Mouse (Mus musculus): ENCODE data around the gene Plekhm2. TPM values are rescaled to one million over a fixed set of nuclear protein-coding genes. Genes with fewer than 3 reads are reported as not detected.
A peak's percentile ranks its signal among the peaks of the same experiment; 100 is the strongest.

The Plekhm2 gene
- polyA plus RNA-seq, 1 experiment from 2014 or later = 4.6 TPM

- H3K4me3 ChIP-seq (ENCODE audit: low read depth, low read length) = no peak overlapping the region
These were observed 41.7 kb downstream of the Plekhm2 start for GRCm38 (mm10) chr4:141623037-141623436.

GRCm38 (mm10) chr4:141622580-141622979, 42.1 kb downstream of the Plekhm2 start:
- no peak overlapping the region for H3K27ac ChIP-seq (ENCODE audit: low read length)
- no peak for ATAC-seq (ENCODE audit: insufficient number of reproducible peaks, insufficient read depth, low FRiP score, low read depth)
- H3K27me3 ChIP-seq (ENCODE audit: control insufficient read depth, insufficient read depth, low read length) = no peaks in the 10 kb centered on the region
- H3K9ac ChIP-seq (replicated peaks; ENCODE audit: low read depth, low read length) = no peak overlapping the region
- H3K36me3 ChIP-seq (ENCODE audit: control insufficient read depth, insufficient read depth, low read length) = peaks cover 15% of the 10 kb centered on the region
- no peaks in the 10 kb centered on the region for H3K9me3 ChIP-seq (ENCODE audit: control insufficient read depth, low read depth, low read length)
- no peak overlapping the region for H3K4me3 ChIP-seq (ENCODE audit: low read depth, low read length)
- H3K4me1 ChIP-seq (ENCODE audit: control insufficient read depth, insufficient read depth, low read length) = peaks cover 6% of the 10 kb centered on the region; the same call in 1 of the 2 replicates
- H3K4me2 ChIP-seq (replicated peaks; ENCODE audit: low read depth, low read length) = no peak overlapping the region
- 76% methylated on average over 5 of the region's 5 CpGs for WGBS

More at GRCm38 (mm10) chr4:141623037-141623436, 41.7 kb downstream of the Plekhm2 start:
- Histone ChIP-seq H3K4me2 (replicated peaks; ENCODE audit: low read depth, low read length) (no peak overlapping the region), H3K9ac (replicated peaks; ENCODE audit: low read depth, low read length) (no peak overlapping the region), H3K4me1 (ENCODE audit: control insufficient read depth, insufficient read depth, low read length) (peaks cover 2% of the 10 kb centered on the region; the same call in 1 of the 2 replicates), H3K9me3 (ENCODE audit: control insufficient read depth, low read depth, low read length) (no peaks in the 10 kb centered on the region), H3K27ac (ENCODE audit: low read length) (no peak overlapping the region), H3K27me3 (ENCODE audit: control insufficient read depth, insufficient read depth, low read length) (no peaks in the 10 kb centered on the region), H3K36me3 (ENCODE audit: control insufficient read depth, insufficient read depth, low read length) (peaks cover 20% of the 10 kb centered on the region)
- no peak for ATAC-seq (ENCODE audit: insufficient number of reproducible peaks, insufficient read depth, low FRiP score, low read depth)
- WGBS = 90% methylated on average over 11 of the region's 11 CpGs

GRCm38 (mm10) chr4:141622091-141622490, 42.6 kb downstream of the Plekhm2 start:
- peaks cover 12% of the 10 kb centered on the region for H3K36me3 ChIP-seq (ENCODE audit: control insufficient read depth, insufficient read depth, low read length)
- no peak overlapping the region for H3K27ac ChIP-seq (ENCODE audit: low read length)
- ATAC-seq (ENCODE audit: insufficient number of reproducible peaks, insufficient read depth, low FRiP score, low read depth) = no peak
- no peak overlapping the region for H3K9ac ChIP-seq (replicated peaks; ENCODE audit: low read depth, low read length)
- peaks cover 9% of the 10 kb centered on the region; the same call in 1 of the 2 replicates for H3K4me1 ChIP-seq (ENCODE audit: control insufficient read depth, insufficient read depth, low read length)
- no peaks in the 10 kb centered on the region for H3K9me3 ChIP-seq (ENCODE audit: control insufficient read depth, low read depth, low read length)
- no peak overlapping the region for H3K4me3 ChIP-seq (ENCODE audit: low read depth, low read length)
- H3K4me2 ChIP-seq (replicated peaks; ENCODE audit: low read depth, low read length) = no peak overlapping the region
- no peaks in the 10 kb centered on the region for H3K27me3 ChIP-seq (ENCODE audit: control insufficient read depth, insufficient read depth, low read length)
- 85% methylated on average over 8 of the region's 8 CpGs for WGBS

GRCm38 (mm10) chr4:141621297-141621696, 43.4 kb downstream of the Plekhm2 start:
- Histone ChIP-seq H3K36me3 (ENCODE audit: control insufficient read depth, insufficient read depth, low read length) (peaks cover 7% of the 10 kb centered on the region), H3K27ac (ENCODE audit: low read length) (no peak overlapping the region), H3K9ac (replicated peaks; ENCODE audit: low read depth, low read length) (no peak overlapping the region), H3K9me3 (ENCODE audit: control insufficient read depth, low read depth, low read length) (no peaks in the 10 kb centered on the region), H3K27me3 (ENCODE audit: control insufficient read depth, insufficient read depth, low read length) (no peaks in the 10 kb centered on the region), H3K4me3 (ENCODE audit: low read depth, low read length) (no peak overlapping the region), H3K4me2 (replicated peaks; ENCODE audit: low read depth, low read length) (no peak overlapping the region), H3K4me1 (ENCODE audit: control insufficient read depth, insufficient read depth, low read length) (peaks cover 9% of the 10 kb centered on the region; the same call in 1 of the 2 replicates)
- no peak for ATAC-seq (ENCODE audit: insufficient number of reproducible peaks, insufficient read depth, low FRiP score, low read depth)
- WGBS = 86% methylated on average over 8 of the region's 8 CpGs

- Histone ChIP-seq H3K27ac (ENCODE audit: low read length) (no peak overlapping the region), H3K9ac (replicated peaks; ENCODE audit: low read depth, low read length) (no peak overlapping the region), H3K27me3 (ENCODE audit: control insufficient read depth, insufficient read depth, low read length) (no peaks in the 10 kb centered on the region), H3K36me3 (ENCODE audit: control insufficient read depth, insufficient read depth, low read length) (no peaks in the 10 kb centered on the region), H3K9me3 (ENCODE audit: control insufficient read depth, low read depth, low read length) (no peaks in the 10 kb centered on the region), H3K4me1 (ENCODE audit: control insufficient read depth, insufficient read depth, low read length) (peaks cover 9% of the 10 kb centered on the region; the same call in 1 of the 2 replicates), H3K4me3 (ENCODE audit: low read depth, low read length) (no peak overlapping the region), H3K4me2 (replicated peaks; ENCODE audit: low read depth, low read length) (no peak overlapping the region)
- 87% methylated on average over 9 of the region's 9 CpGs for WGBS
- ATAC-seq (ENCODE audit: insufficient number of reproducible peaks, insufficient read depth, low FRiP score, low read depth) = no peak
These were observed 45.3 kb downstream of the Plekhm2 start for GRCm38 (mm10) chr4:141619299-141619883.

- H3K4me3 ChIP-seq (ENCODE audit: low read depth, low read length) = peak within 1 kb of the TSS; percentile 15; the same call in 1 of the 2 replicates
- WGBS = 27% methylated on average over 20 of the region's 20 CpGs
- H3K27ac ChIP-seq (ENCODE audit: low read length) = no peak within 1 kb of the TSS
- H3K9me3 ChIP-seq (ENCODE audit: control insufficient read depth, low read depth, low read length) = no peaks in the 10 kb centered on the region
- peaks cover 9% of the 10 kb centered on the region; the same call in 1 of the 2 replicates for H3K4me1 ChIP-seq (ENCODE audit: control insufficient read depth, insufficient read depth, low read length)
- ATAC-seq (ENCODE audit: insufficient number of reproducible peaks, insufficient read depth, low FRiP score, low read depth) = 0 out of 2 replicates have a peak, but pooled peaks have one; percentile 19
- H3K4me2 ChIP-seq (replicated peaks; ENCODE audit: low read depth, low read length) = peak within 1 kb of the TSS; percentile 55
- no peaks in the 10 kb centered on the region for H3K27me3 ChIP-seq (ENCODE audit: control insufficient read depth, insufficient read depth, low read length)
- H3K36me3 ChIP-seq (ENCODE audit: control insufficient read depth, insufficient read depth, low read length) = no peaks in the 10 kb centered on the region
- H3K9ac ChIP-seq (replicated peaks; ENCODE audit: low read depth, low read length) = no peak within 1 kb of the TSS
These were observed 46.0 kb downstream of the Plekhm2 start, which contains the start of gene Tmem82 for GRCm38 (mm10) chr4:141618565-141619243. Gene Tmem82 (minus strand): TSS chr4:141618633.

GRCm38 (mm10) chr4:141617863-141618564, 46.7 kb downstream of the Plekhm2 start:
- no peak overlapping the region for H3K27ac ChIP-seq (ENCODE audit: low read length)

GRCm38 (mm10) chr4:141617299-141617698, 47.4 kb downstream of the Plekhm2 start:
- Histone ChIP-seq H3K4me1 (ENCODE audit: control insufficient read depth, insufficient read depth, low read length) (peaks cover 9% of the 10 kb centered on the region; the same call in 1 of the 2 replicates), H3K27me3 (ENCODE audit: control insufficient read depth, insufficient read depth, low read length) (no peaks in the 10 kb centered on the region), H3K36me3 (ENCODE audit: control insufficient read depth, insufficient read depth, low read length) (no peaks in the 10 kb centered on the region), H3K4me3 (ENCODE audit: low read depth, low read length) (peak overlapping the region; percentile 15; the same call in 1 of the 2 replicates), H3K27ac (ENCODE audit: low read length) (no peak overlapping the region), H3K9ac (replicated peaks; ENCODE audit: low read depth, low read length) (no peak overlapping the region), H3K9me3 (ENCODE audit: control insufficient read depth, low read depth, low read length) (no peaks in the 10 kb centered on the region), H3K4me2 (replicated peaks; ENCODE audit: low read depth, low read length) (peak overlapping the region; percentile 55)
- WGBS = 6% methylated on average over 20 of the region's 20 CpGs
- no peak for ATAC-seq (ENCODE audit: insufficient number of reproducible peaks, insufficient read depth, low FRiP score, low read depth)

More at GRCm38 (mm10) chr4:141617863-141618564, 46.7 kb downstream of the Plekhm2 start:
- Histone ChIP-seq H3K9me3 (ENCODE audit: control insufficient read depth, low read depth, low read length) (no peaks in the 10 kb centered on the region), H3K9ac (replicated peaks; ENCODE audit: low read depth, low read length) (no peak overlapping the region), H3K4me1 (ENCODE audit: control insufficient read depth, insufficient read depth, low read length) (peaks cover 9% of the 10 kb centered on the region; the same call in 1 of the 2 replicates), H3K27me3 (ENCODE audit: control insufficient read depth, insufficient read depth, low read length) (no peaks in the 10 kb centered on the region), H3K4me3 (ENCODE audit: low read depth, low read length) (peak overlapping the region; percentile 15; the same call in 1 of the 2 replicates), H3K4me2 (replicated peaks; ENCODE audit: low read depth, low read length) (peak overlapping the region; percentile 55), H3K36me3 (ENCODE audit: control insufficient read depth, insufficient read depth, low read length) (no peaks in the 10 kb centered on the region)
- 10% methylated on average over 22 of the region's 22 CpGs for WGBS
- ATAC-seq (ENCODE audit: insufficient number of reproducible peaks, insufficient read depth, low FRiP score, low read depth) = no peak
